Mouse (Mus musculus): Measurements from ENCODE around the gene Med11.
"Not testable (repeated sequence)": the region's sequence is repeated elsewhere in the genome, so short reads cannot be mapped to it uniquely, and the experiment has no call there.

Gene Med11

DNA sequence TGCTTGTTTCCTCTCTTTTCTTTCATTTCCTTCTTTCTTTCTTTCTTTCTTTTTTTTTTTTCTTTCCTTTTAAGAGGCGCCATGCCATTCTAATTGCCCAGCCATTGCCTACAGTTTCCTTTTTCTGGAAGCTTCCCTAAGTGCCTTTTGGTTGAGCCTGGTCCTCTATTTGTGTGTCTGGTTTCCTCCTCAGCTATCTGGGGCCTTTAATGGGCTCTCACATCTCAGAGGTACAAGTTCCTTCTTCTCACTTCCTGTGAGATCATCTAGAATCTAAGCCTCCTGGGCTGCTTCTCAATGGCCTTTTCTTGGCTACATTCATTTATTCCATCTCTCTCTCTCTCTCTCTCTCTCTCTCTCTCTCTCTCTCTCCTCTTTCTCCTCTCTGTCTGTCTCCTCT is 4.3 kb upstream of the Med11 start:
- no peak for DNase-seq (ENCODE audit: low read depth)

DNA sequence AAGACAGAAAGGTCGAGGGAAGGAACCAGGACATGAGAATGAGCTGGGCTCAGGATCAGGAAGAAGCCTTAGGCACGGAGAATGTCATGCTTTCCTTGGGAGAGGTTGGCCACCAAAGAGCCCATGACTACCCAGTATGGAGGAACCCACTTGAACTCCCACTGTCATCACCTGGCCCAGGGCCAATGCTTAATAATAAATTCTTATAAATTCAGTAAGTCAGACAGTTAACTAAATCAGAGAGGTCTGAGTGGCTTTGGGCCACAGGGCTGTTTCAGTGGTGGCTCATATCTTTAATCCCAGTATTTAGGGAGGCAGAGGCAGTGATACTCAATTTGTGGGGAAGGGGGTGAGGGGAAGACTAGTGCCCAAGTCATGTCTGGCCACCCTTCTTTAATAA is 793 bp upstream of the Med11 start:
- DNase-seq (ENCODE audit: low read depth), result no peak

DNA sequence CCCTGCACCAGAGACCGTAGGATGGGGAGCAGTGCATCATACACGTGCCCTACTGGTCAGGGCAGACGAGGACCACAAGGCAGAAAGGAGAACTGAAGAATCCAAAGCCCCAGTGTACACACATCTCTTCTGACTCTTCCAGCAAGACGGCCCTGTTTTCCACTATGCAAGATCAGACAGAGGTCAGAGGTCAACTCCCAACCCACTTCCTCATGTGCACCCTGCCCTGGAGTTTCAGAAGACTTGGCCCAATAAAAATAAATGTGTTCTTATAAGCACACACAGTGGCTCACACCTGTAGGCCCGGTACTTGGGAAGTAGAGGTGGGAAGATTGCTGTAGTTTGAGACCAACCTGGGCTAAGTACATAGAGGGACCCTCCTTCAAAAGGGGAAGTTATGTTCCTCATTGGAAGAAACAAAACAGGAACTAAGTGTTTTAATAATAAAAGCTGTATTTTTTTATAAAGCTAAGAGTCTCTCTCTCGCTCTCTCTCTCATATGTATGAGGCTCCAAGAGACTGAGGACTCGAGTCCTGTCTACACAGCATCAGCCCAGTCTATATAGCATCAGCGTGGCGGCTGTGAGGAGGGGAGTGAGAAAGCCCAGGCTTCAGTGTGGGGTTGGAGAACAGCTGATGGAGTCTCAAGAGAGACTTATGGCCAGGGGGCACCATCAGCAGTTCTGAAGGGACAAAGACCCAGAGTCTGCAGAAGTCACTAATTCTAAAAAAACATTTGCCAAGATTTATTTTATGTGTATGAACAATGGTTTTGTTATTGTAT is 1.7 kb downstream of the Med11 start:
- no peak for DNase-seq (ENCODE audit: low read depth)

DNA sequence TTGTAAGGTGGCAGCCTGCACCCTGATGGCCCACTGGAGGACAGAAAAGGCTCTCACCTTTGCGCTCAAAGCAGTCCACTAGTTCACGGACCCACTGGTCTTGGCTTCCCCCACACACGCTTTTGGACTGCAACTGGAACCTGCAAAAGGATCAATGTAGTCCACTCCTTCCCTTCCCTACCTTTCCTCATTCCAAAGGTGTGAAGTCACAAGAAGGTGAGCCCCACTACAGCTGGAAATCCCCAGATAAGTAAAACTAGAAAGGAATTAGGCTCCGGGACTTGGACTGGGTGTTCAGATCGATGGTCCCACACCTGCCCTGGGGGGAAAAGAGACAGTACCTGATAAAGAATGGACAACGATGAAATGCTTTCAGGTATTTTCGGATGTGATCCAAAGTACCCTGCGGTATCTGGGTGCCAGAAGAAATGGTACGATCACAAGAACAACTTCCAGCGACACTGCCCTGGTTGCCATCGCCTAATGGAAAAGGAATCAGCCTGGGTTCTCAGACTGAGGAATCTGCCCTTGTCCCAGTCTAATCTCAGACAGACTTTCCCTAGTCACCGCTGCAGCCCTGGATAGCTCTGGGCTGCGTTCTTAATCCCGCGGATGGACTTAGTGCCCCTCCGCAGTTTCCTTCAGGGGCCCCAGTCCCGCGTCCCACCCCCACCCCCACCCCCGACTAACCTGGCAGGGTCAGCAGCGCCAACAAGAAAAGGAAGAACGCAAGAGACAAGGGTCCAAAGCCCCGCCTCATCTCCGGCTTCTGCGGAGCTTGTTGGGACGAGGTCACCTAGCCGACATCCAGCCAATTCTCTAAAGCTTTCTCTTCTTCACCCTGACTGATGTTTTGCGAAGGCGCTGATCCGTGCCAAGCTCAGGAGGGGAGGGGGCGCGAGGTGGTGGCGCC is 7.2 kb downstream of the Med11 start, which contains the start of gene Zmynd15:
TSS of gene Zmynd15 (plus strand) at position 746 of the 913 bp plus-strand sequence.
- no peak for DNase-seq (ENCODE audit: low read depth)

DNA sequence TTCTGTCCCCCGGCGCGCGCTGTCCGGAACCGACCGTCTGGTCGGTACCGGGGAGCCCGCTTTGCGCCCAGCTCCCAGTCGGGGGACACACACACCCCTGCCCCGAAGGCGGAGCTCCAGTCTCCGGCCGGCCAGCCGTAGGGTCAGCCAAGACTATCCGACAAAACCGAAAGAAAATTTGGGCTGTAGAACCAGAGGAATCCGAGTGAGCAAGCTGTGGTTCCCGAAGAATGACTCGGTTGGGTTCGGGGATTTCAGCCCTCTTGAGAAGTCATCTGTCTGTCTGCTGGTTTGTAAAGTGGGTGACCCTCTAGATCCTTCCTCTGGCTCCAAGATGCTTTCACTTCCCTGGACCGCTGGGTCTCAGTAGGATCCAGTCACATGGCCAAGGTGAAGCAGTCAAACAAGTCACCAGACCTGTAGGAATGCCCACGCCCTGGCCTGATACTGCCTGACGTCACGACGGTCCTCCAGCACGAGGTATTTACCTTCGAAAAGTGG is 7.9 kb downstream of the Med11 start, which contains the start of gene Cxcl16:
TSS of gene Cxcl16 (minus strand) at position 384 of the 501 bp plus-strand sequence.
- no peak for DNase-seq (ENCODE audit: low read depth)

DNA sequence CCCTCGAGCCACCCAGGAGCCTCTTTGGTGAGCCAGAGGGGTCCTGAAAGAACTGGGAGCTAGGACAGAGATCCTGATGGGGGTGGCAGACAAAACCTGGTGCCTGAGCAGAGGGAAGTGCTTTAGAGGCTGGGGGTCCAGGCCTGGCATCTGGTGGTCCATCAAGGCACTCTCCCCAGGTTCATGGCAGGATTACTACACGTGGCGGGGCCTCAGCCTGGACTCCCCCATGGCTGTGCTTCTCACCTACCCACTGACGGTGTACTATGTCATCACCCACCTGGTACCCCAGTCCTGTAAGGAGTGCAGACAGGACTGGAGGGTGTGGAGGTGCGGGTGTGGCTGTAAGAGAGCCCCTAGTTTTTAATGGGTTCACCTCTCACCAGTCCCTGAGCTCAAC is 12.3 kb downstream of the Med11 start:
- DNase-seq (ENCODE audit: low read depth), result no peak

DNA sequence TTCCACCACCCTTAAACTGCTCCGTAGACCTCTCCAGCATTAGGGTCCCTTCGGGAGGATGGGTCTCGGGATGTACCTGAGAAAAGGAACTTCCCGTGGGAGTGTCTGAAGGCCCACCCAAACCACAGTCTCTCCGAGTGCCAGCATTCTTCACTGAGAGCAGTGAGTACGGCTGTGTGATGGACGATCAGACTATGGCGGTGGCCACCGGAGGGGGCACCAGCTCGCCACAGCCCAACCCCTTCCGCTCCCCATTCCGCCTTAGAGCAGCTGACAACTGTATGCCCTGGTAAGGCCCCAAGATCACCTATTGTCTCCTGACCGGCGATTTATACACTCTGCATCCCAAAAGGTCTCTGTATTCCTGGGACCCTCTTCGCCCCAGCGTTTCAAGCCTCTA is 13.5 kb downstream of the Med11 start:
- DNase-seq (ENCODE audit: low read depth), result no peak

DNA sequence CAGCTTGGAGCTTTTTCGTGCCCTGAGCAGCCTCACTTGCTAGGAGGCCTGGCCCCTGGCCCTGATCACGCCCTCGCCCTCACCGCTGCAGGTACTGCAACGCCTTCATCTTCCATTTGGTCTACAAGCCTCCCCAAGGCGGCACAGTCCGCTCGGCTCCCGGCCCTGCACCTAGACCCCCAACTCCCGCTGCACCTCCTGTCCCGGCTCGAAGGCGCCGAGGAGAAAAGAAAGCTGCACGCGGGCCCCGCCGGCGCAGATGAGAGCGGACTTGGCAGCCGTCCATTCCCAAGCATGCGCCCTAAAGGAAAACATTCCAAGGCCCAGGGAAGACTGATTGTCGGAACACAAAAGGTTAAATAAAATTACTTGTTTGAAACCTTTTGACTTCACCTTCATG is 14.1 kb downstream of the Med11 start:
- DNase-seq (ENCODE audit: low read depth), result no peak

DNA sequence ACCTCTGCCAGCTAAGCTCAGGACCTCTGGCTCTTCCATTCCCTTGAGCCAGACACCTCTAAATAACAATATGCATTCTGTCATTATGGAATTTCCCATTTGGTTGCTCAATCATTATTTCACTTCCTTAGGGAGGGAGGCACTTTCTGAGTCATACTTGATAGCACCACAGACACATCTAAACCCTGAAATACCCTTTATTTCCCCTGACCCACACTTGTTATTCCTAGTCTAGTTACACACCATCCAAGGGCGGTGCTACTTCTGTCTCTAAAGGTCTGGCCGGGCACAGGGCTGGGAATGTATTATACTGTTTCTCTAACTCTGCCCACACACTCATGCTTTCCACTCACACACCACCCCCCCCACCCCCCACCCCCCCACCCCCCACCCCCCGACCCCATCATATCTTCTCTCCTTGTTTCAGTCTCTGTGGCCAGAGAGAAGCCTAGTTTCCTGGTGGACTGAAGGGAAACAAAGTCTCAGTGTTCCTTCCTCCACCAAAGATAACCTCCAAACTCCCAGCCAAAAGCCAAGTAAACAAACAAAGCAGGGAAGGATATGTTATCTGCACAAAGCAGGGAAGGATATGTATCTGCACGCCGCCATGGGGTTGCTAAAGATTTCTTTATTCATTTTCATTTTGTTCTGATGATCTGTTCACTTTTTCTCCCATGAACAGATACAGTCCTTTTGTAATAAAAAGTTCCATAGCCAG is 16.3 kb downstream of the Med11 start:
- no peak for DNase-seq (ENCODE audit: low read depth)

DNA sequence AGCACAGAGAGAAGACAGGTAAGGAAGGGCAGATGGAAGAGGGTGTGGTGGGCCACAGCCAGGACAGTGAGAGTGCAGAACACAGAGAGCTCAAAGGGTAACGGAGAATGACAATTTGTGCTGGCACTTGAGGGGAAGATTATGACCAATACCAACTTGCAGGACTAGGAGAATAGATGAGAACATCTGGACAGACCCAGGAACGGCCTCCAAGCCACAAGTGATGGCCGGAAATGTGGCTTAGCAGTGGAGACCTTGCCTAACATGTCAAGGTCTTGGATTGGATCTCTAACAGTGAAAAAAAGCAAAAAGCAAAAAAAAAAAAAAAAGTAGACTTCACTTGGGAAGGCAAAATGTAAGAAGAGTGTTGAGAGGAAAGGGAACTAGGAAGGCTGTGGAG is 18.0 kb downstream of the Med11 start:
- DNase-seq (ENCODE audit: low read depth), result no peak

DNA sequence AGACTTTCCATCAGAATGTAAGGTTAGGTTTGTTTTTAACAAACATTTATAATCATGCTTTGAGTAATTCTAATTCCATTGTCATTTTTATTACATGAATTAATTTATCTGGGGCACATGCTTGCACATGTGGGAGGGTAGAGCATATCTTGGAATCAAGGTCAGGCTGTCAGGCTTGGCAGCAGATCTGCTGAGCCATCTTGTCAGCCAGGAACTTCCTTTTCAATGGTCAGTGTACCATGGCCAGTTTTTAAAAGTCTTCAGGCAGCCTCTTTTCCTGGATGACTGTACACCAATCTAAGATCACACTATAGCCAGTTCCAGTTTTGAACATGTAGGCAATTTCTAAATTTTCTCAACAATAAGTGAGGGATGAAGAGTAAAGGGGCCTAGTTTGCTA is 21.0 kb downstream of the Med11 start:
- DNase-seq (ENCODE audit: low read depth), result no peak

DNA sequence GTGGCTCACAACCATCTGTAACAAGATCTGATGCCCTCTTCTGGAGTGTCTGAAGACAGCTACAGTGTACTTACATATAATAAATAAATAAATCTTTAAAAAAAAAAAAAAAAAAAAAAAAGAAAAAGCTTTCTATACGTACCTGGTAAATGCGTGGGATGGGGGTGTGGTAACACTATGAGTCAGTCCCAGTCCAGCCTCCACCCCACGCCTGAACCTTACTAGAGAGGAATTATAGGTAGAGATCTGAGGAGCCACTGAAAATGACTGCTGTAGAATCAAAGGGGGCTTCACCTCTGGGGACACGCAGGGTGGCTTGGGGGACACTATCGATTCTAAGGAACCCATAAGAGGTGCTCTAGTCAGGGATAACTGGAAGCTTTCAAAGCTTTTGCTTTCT is 21.6 kb downstream of the Med11 start:
- DNase-seq (ENCODE audit: low read depth), result not testable (repeated sequence)

DNA sequence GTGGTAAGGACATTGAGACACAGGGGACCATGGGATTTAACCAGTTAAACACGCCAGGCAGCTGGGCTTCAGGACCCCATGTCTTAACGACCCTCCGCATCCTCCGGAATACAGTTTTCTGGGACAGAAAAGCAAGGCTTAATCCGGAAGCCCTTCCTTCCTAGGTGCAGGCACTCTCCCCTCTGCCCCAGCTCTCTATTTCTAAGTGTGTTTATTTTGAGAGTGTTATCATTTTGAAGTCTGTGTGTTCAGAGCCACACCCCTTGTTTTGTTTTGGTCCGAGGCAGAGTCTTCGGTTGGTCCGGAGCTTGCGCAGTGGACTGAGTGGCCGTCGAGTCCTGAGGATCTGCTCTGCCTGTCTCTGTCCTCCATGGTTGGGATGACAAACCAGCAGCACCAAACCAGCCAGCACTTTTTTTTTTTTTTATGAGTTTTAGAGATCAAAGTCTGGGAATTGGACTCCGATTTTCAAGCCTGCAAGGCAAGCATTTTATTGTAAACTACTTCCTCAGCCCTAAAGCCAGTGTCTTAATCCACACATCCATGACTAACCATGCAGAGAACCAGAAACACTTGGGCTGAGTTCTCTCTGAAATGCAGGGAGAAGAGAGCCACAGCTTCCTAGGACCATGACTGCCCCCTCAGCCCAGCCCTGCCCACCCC is 23.3 kb downstream of the Med11 start:
- DNase-seq (ENCODE audit: low read depth), result no peak

DNA sequence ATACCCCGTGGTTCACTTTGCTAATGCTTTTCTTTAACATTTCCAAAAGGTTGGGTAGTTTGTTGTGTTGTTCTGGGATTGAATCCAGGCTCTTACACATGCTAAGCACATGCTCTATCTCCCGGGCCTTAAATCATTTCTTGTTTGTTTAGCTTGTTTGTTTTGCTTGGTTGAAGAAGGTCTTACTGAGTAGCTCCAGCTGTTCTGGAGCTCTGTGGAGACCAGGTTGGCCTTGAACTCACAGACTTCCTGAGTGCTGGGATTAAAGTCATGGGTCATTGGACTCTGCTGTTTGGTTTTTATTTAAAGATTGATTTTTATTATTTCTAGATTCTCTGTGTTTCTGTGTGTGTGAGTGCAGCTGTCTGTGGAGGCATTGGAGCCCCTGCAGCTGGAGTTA is 33.8 kb downstream of the Med11 start:
- no peak for DNase-seq (ENCODE audit: low read depth)

DNA sequence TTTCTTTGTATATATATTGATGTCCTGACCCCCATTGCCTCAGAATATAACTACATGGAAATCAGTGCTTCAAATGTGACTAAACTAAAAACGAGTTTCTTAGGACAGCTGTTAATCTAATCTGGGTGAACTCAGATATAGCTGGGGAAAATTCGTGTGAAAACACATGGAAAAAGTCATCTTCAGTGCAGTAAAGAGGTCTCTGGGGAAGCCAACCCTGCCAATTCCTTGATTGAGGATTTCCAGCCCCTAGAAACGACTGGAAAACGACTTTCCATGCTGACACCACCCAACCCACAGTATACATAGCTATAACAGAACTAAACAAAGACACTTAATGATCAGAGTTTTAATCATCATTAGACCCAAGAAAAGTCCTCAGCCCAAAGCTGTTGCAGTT is 36.1 kb downstream of the Med11 start:
- DNase-seq (ENCODE audit: low read depth), result no peak

DNA sequence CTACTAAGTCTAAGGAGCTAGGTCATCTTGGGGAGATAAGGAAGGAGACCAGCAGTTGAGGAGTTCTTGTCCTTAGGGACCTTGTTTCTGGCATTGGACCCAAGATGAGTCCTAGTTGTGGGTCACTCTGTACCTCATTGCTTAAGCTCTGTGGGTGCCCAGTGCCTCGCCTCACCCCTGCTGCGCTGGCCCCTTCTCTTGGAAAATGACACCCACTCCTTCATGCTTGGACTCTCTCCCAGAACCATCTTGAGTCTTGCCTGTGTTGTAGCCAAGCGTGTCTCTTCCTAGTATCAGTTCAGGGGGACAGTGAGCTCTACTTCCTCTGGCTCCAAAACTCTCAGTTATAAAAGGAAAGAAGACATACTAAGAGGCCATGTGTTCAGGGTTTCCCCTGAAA is 37.4 kb downstream of the Med11 start:
- no peak for DNase-seq (ENCODE audit: low read depth)

DNA sequence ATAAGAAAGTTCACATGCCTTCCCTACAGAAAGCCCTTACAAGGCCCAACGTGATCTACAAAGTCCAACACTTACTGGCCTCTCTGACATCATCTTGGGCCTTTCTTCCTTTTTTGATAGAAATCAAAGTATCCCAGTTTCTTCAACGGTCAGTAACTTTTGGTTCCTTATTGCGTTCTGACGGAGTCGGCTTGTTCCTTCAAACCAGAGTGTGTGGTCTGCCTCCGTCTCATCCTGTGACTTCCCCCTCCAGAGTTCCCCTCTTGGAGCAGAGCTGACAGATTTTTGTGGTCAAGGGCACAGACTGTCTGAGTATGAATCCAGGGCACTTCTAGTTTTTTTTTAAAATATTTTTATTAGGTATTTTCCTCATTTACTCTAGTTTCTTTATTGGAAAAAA is 38.0 kb downstream of the Med11 start:
- DNase-seq (ENCODE audit: low read depth), result no peak

DNA sequence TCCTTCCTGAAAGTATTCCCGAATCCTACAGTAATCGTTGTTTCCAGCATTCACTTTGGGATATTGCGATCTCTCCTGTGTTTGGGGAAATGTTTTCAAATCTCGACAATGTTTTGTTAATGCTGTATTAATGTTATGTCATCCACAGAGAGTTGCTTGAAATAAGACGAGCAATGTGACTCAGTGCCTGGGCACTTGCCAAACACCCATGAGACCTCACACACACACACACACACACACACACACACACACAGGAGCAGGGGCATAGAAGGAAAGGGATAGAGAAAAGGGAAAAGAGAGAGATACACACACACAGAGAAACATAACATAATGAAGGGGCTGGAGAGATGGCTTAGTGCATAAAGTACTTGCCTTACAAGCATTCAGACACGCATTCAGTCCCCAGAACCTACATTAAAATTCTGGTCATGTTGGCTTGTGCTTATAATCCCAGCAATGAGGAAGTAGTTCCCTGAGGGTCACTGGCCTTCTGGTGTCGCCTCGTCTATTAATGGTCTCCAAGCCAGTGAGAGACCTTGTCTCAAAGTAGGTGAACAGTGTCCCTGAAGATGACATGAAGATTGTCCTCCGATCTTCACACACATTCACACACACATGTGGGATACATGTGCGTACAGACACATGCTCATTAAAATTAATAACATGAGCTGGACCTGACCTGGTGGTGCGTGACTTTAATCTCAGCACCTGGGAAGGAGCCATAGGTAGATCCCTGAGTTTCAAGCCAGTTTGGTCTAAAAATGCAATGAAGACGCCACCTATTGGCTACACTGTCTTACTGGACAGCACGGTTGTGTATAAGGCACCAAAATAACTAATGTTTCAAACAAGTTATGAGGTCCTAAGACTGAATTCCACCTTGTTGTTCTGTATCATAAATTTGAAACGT is 48.1 kb downstream of the Med11 start:
- no peak for DNase-seq (ENCODE audit: low read depth)

DNA sequence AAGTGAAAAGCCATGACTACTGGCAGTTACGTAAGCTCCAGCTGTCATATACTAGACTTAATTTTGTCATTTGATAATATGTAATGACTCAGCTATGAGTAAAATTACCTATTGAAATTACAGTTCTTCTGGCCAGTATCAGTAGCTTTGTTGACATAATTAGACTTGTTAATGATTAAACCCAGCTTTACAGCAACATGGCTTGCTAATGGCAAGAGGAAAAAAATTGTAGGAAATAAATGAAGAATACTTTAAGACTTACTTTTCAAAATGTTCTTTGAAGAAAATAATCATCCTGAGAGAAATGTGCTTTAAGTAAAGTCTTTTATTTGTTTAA is 48.7 kb downstream of the Med11 start:
- no peak for DNase-seq (ENCODE audit: low read depth)

DNA sequence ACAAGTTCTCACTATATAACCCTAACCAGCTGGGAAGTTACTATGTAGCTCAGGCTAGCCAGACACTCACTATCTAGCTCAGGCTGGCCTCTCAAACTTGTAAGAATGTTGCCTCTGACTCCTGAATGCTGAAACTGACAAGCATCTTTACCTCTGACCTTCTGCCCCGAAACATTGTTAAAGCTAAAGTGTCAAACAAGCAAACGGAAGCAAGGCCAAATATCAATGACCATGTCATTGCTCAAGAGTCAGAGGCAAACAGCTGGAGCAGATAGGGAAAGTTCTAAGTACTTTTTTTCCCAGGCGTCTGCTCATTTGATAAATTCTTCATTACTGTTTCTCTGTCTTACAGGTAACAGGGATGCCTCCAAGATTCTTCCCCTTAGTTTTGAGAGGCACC is 50.3 kb downstream of the Med11 start:
- no peak for DNase-seq (ENCODE audit: low read depth)

All from fibroblast of lung, adult 2 months (primary cell).